Mouse (Mus musculus): ENCODE measurements at regions not wholly inside any gene's neighbourhood (a gene's known extent, or its start where the extent isn't known, plus 50 kb on each side); places are given as distances from the start of the nearest gene placed in this dataset.
A peak's percentile ranks its signal among the peaks of the same experiment; 100 is the strongest.

- ATAC-seq (ENCODE audit: poor library complexity, severe bottlenecking) = no peak
Observed at GRCm38 (mm10) chr15:88468107-88468506, 132.0 kb upstream of the Zdhhc25 start.

GRCm38 (mm10) chr15:88468810-88469209 lies 131.3 kb upstream of the Zdhhc25 start:
- ATAC-seq (ENCODE audit: poor library complexity, severe bottlenecking) = no peak

GRCm38 (mm10) chr15:88469508-88470455 lies 130.3 kb upstream of the Zdhhc25 start:
- ATAC-seq (ENCODE audit: poor library complexity, severe bottlenecking) = no peak

- no peak for ATAC-seq (ENCODE audit: poor library complexity, severe bottlenecking)
Observed at GRCm38 (mm10) chr15:88472351-88473100, 127.6 kb upstream of the Zdhhc25 start.

- no peak for ATAC-seq (ENCODE audit: poor library complexity, severe bottlenecking)
Observed at GRCm38 (mm10) chr15:88473221-88473620, 126.9 kb upstream of the Zdhhc25 start.

- ATAC-seq (ENCODE audit: poor library complexity, severe bottlenecking) = no peak
Observed at GRCm38 (mm10) chr15:88483471-88483870, 116.6 kb upstream of the Zdhhc25 start.

GRCm38 (mm10) chr15:88489715-88490114 lies 110.4 kb upstream of the Zdhhc25 start:
- ATAC-seq (ENCODE audit: poor library complexity, severe bottlenecking) = 0 out of 2 replicates have a peak, but pooled peaks have one; percentile 2

- peak; percentile 95 for ATAC-seq (ENCODE audit: poor library complexity, severe bottlenecking)
Observed at GRCm38 (mm10) chr15:88490316-88491090, 109.6 kb upstream of the Zdhhc25 start.

- no peak for ATAC-seq (ENCODE audit: poor library complexity, severe bottlenecking)
Observed at GRCm38 (mm10) chr15:88491091-88491366, 109.1 kb upstream of the Zdhhc25 start.

GRCm38 (mm10) chr15:88497957-88498356 lies 102.1 kb upstream of the Zdhhc25 start:
- ATAC-seq (ENCODE audit: poor library complexity, severe bottlenecking) = no peak

GRCm38 (mm10) chr15:88502311-88502710 lies 97.8 kb upstream of the Zdhhc25 start:
- ATAC-seq (ENCODE audit: poor library complexity, severe bottlenecking) = no peak

- ATAC-seq (ENCODE audit: poor library complexity, severe bottlenecking) = no peak
Observed at GRCm38 (mm10) chr15:88503896-88504295, 96.2 kb upstream of the Zdhhc25 start.

GRCm38 (mm10) chr15:88505491-88506119 lies 94.5 kb upstream of the Zdhhc25 start:
- ATAC-seq (ENCODE audit: poor library complexity, severe bottlenecking) = no peak

GRCm38 (mm10) chr15:88507886-88508285 lies 92.2 kb upstream of the Zdhhc25 start:
- ATAC-seq (ENCODE audit: poor library complexity, severe bottlenecking) = no peak

GRCm38 (mm10) chr15:88508971-88509370 lies 91.1 kb upstream of the Zdhhc25 start:
- no peak for ATAC-seq (ENCODE audit: poor library complexity, severe bottlenecking)

- ATAC-seq (ENCODE audit: poor library complexity, severe bottlenecking) = no peak
Observed at GRCm38 (mm10) chr15:88509626-88510025, 90.5 kb upstream of the Zdhhc25 start.

GRCm38 (mm10) chr15:88514091-88514490 lies 86.0 kb upstream of the Zdhhc25 start:
- no peak for ATAC-seq (ENCODE audit: poor library complexity, severe bottlenecking)

- ATAC-seq (ENCODE audit: poor library complexity, severe bottlenecking) = no peak
Observed at GRCm38 (mm10) chr15:88531218-88531617, 68.9 kb upstream of the Zdhhc25 start.

- ATAC-seq (ENCODE audit: poor library complexity, severe bottlenecking) = no peak
Observed at GRCm38 (mm10) chr15:88532008-88532407, 68.1 kb upstream of the Zdhhc25 start.

- ATAC-seq (ENCODE audit: poor library complexity, severe bottlenecking) = no peak
Observed at GRCm38 (mm10) chr15:88533354-88533753, 66.7 kb upstream of the Zdhhc25 start.

GRCm38 (mm10) chr15:88535516-88535915 lies 64.6 kb upstream of the Zdhhc25 start:
- no peak for ATAC-seq (ENCODE audit: poor library complexity, severe bottlenecking)

Measured in megakaryocyte, adult 5-6 weeks (primary cell).